ENCODE assay signal across 9 mouse cellular contexts in the genomic region with DNA sequence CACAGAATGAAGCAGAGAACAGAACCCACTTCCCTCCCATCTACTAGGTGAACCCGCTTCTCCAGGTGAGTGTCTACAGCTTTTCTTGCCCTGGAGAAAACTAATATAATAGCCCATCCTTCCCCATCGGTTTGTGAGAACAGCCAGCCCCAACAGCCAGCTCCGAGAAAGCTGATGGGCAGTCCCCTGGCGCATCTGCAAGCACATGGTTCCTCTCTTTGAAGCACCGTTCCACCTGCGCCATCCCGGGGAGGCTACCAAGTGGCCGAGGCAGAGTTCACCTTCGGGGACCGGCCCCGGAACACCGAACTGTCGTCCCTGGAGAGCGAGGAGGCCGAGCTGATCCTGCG. TPM values are rescaled to one million over a fixed set of nuclear protein-coding genes. Genes with fewer than 3 reads are reported as not detected.
DNase-seq lines count a peak whose midpoint lies in the region; ATAC-seq and TF ChIP-seq lines count a peak whose summit lies in the region.
"Had no signal": no experiment of that assay in that cellular context is flagged by ENCODE, and none has a peak within 500 bp of the region (broad histone marks: within the 10 kb centered on the region; RNA-seq: fewer than 3 reads in every experiment).

No protein-coding gene starts in this region.

- H3K36me3 ChIP-seq in testis, adult 2 months (ENCODE audit: control insufficient read depth, insufficient read depth, low read length): no peaks in the 10 kb centered on the region
- no peaks in the 10 kb centered on the region for H3K36me3 ChIP-seq in limb, embryonic 15.5 days
- H3K36me3 ChIP-seq in stomach, embryonic 15.5 days: no peaks in the 10 kb centered on the region

- peak overlapping the region; percentile 87 for H3K27ac ChIP-seq in cerebellum, adult 2 months (ENCODE audit: insufficient read depth, low read length)
- no peak overlapping the region for H3K27ac ChIP-seq in testis, adult 2 months (ENCODE audit: control insufficient read depth, insufficient read depth, low read depth, low read length)
- no peak overlapping the region for H3K27ac ChIP-seq in limb, embryonic 15.5 days
- H3K27ac ChIP-seq in stomach, embryonic 15.5 days: no peak overlapping the region

- H3K9me3 ChIP-seq in limb, embryonic 15.5 days: no peaks in the 10 kb centered on the region
- no peaks in the 10 kb centered on the region for H3K9me3 ChIP-seq in stomach, embryonic 15.5 days

- H3K27me3 ChIP-seq in cerebellum, adult 2 months (ENCODE audit: control insufficient read depth, insufficient read depth, low read length): no peaks in the 10 kb centered on the region
- H3K27me3 ChIP-seq in testis, adult 2 months (ENCODE audit: control insufficient read depth, insufficient read depth, low read length): no peaks in the 10 kb centered on the region
- peaks cover 66% of the 10 kb centered on the region for H3K27me3 ChIP-seq in limb, embryonic 15.5 days
- peaks cover 44% of the 10 kb centered on the region for H3K27me3 ChIP-seq in stomach, embryonic 15.5 days (replicated peaks)

- peak overlapping the region; percentile 98 for H3K4me2 ChIP-seq in limb, embryonic 15.5 days
- H3K4me2 ChIP-seq in stomach, embryonic 15.5 days: peak overlapping the region; percentile 99

- peak overlapping the region; percentile 74 for H3K4me3 ChIP-seq in cerebellum, adult 2 months (replicated peaks; ENCODE audit: insufficient read depth, low read depth, low read length)
- H3K4me3 ChIP-seq in testis, adult 2 months (ENCODE audit: control insufficient read depth, low read depth, low read length): peak overlapping the region; percentile 75
- H3K4me3 ChIP-seq in limb, embryonic 15.5 days: peak overlapping the region; percentile 57
- H3K4me3 ChIP-seq in stomach, embryonic 15.5 days (replicated peaks): peak overlapping the region; percentile 55

- TF ChIP-seq POLR2A in cerebellum, adult 2 months (IDR thresholded peaks at IDR 0.05; ENCODE audit: borderline replicate concordance, insufficient read depth, low read length): no peak
- TF ChIP-seq POLR2A in testis, adult 2 months (IDR thresholded peaks at IDR 0.05; ENCODE audit: control insufficient read depth, low read depth, low read length): no peak

- DNase-seq in cerebellum, adult 2 months: no peak
- no peak for DNase-seq in cerebellum, postnatal 4 days (ENCODE audit: low spot score in 2 of 2)
- no peak for DNase-seq in testis, postnatal 14 days (ENCODE audit: low spot score)
- DNase-seq in layer of hippocampus, postnatal 10 days (ENCODE audit: low spot score in 2 of 2): no peak
- DNase-seq in lung, adult 18-20 months: no peak

- no peak for TF ChIP-seq CTCF in cerebellum, adult 2 months (IDR thresholded peaks at IDR 0.05; ENCODE audit: borderline replicate concordance, insufficient read depth, low read depth, low read length)
- TF ChIP-seq CTCF in testis, adult 2 months (IDR thresholded peaks at IDR 0.05; ENCODE audit: control insufficient read depth, insufficient read depth, insufficient replicate concordance, low read depth, low read length): no peak

- ATAC-seq in limb, embryonic 15.5 days (ENCODE audit: insufficient number of reproducible peaks, low FRiP score, low TSS enrichment, low read depth): no peak
- no peak for ATAC-seq in stomach, embryonic 15.5 days (ENCODE audit: insufficient read depth, low FRiP score, low read depth)

- peak overlapping the region; percentile 50; the same call in 1 of the 2 replicates for H3K9ac ChIP-seq in limb, embryonic 15.5 days
- no peak overlapping the region for H3K9ac ChIP-seq in stomach, embryonic 15.5 days

- H3K4me1 ChIP-seq in cerebellum, adult 2 months (ENCODE audit: control insufficient read depth, insufficient read depth, low read length): no peaks in the 10 kb centered on the region; the same call in 1 of the 2 replicates
- peaks cover 16% of the 10 kb centered on the region for H3K4me1 ChIP-seq in testis, adult 2 months (ENCODE audit: control insufficient read depth, insufficient read depth, low read length)
- H3K4me1 ChIP-seq in limb, embryonic 15.5 days: peaks cover 17% of the 10 kb centered on the region
- peaks cover 14% of the 10 kb centered on the region for H3K4me1 ChIP-seq in stomach, embryonic 15.5 days

- WGBS in cerebellum, adult 2 months: 2% methylated on average over 16 of the region's 16 CpGs
- 3% methylated on average over 16 of the region's 16 CpGs for WGBS in limb, embryonic 15.5 days
- WGBS in stomach, embryonic 15.5 days: 3% methylated on average over 16 of the region's 16 CpGs

RNA-seq across cellular contexts. Expression of a gene that starts 1.2 kb away (rescaled TPM):
- polyA plus RNA-seq in cerebellum, adult 2 months (2012; rRNA removed): 7.0 and 7.7 TPM in 2 replicates
- polyA plus RNA-seq in testis, adult 2 months (2012; rRNA removed): 0.57 and 0.58 TPM in 2 replicates
- not detected in 2 replicates for polyA plus RNA-seq in limb, embryonic 15.5 days (2015; fragmentation: Nextera tagmentation; extraction: Ambion mirVana)
- not detected in 2 replicates for polyA plus RNA-seq in stomach, embryonic 15.5 days (2015; fragmentation: Nextera tagmentation; extraction: Ambion mirVana)
- total RNA-seq in layer of hippocampus, postnatal 10 days (2021): 10 to 100 TPM; 10.4 to 13.2 TPM
- total RNA-seq: heart, adult 18-20 months had no signal

RNA-seq across cellular contexts. Expression of a gene that starts 25.5 kb away (rescaled TPM):
- polyA plus RNA-seq in cerebellum, adult 2 months (2012; rRNA removed): 1.4 and 1.8 TPM in 2 replicates
- polyA plus RNA-seq in testis, adult 2 months (2012; rRNA removed): 23.3 and 28.7 TPM in 2 replicates
- polyA plus RNA-seq in limb, embryonic 15.5 days (2015; fragmentation: Nextera tagmentation; extraction: Ambion mirVana): 14.3 and 15.8 TPM in 2 replicates
- polyA plus RNA-seq in stomach, embryonic 15.5 days (2015; fragmentation: Nextera tagmentation; extraction: Ambion mirVana): 30.8 and 33.1 TPM in 2 replicates
- 1 to 10 TPM; 7.6 TPM for total RNA-seq in layer of hippocampus, postnatal 10 days (2021)
- total RNA-seq: heart, adult 18-20 months had no signal

RNA-seq across cellular contexts. Expression of a gene that starts 46.9 kb away (rescaled TPM):
- polyA plus RNA-seq in cerebellum, adult 2 months (2012; rRNA removed): 0.63 and 1.0 TPM in 2 replicates
- 11.9 and 13.3 TPM in 2 replicates for polyA plus RNA-seq in testis, adult 2 months (2012; rRNA removed)
- polyA plus RNA-seq in limb, embryonic 15.5 days (2015; fragmentation: Nextera tagmentation; extraction: Ambion mirVana): 0.40 TPM in 1 of 2 replicates, not detected in the other
- 0.66 and 0.73 TPM in 2 replicates for polyA plus RNA-seq in stomach, embryonic 15.5 days (2015; fragmentation: Nextera tagmentation; extraction: Ambion mirVana)
- total RNA-seq in layer of hippocampus, postnatal 10 days (2021): 1 to 10 TPM; 2.2 to 2.3 TPM
- total RNA-seq: heart, adult 18-20 months had no signal
